Mouse (Mus musculus) testis, adult 2 months (tissue): Measurements from ENCODE around the gene Ilkap. TPM values are rescaled to one million over a fixed set of nuclear protein-coding genes. Genes with fewer than 3 reads are reported as not detected.

Source experiments
- H3K27ac ChIP-seq: fragments of 200-500 bp; 2 replicates; pipeline ENCODE4 v1.5.1; 2012; ENCODE audit warnings: low read depth, low read length; ENCODE audit not compliant: control insufficient read depth, insufficient read depth
- H3K27me3 ChIP-seq: fragments of 200-500 bp; 2 replicates; pipeline ENCODE4 v1.6.1; 2012; ENCODE audit warnings: mild to moderate bottlenecking, low read length, moderate library complexity; ENCODE audit not compliant: control insufficient read depth, insufficient read depth
- H3K36me3 ChIP-seq: fragments of 200-500 bp; 2 replicates; pipeline ENCODE4 v1.6.1; 2012; ENCODE audit warnings: mild to moderate bottlenecking, low read length; ENCODE audit not compliant: control insufficient read depth, insufficient read depth
- H3K4me1 ChIP-seq: fragments of 200-500 bp; 2 replicates; pipeline ENCODE4 v1.6.1; 2012; ENCODE audit warnings: low read length; ENCODE audit not compliant: control insufficient read depth, insufficient read depth
- H3K4me3 ChIP-seq: fragments of 200-500 bp; 2 replicates; pipeline ENCODE4 v1.5.1; 2012; ENCODE audit warnings: low read depth, mild to moderate bottlenecking, low read length, moderate library complexity, mixed read lengths; ENCODE audit not compliant: control insufficient read depth
- CTCF ChIP-seq: fragments of 200-500 bp; IDR thresholded peaks from 2 replicates; pipeline ENCODE4 v1.5.1; 2012; ENCODE audit warnings: low read depth, mild to moderate bottlenecking, inconsistent platforms, low read length, moderate library complexity; ENCODE audit not compliant: control insufficient read depth, insufficient read depth, insufficient replicate concordance
- POLR2A ChIP-seq: fragments of 200-500 bp; IDR thresholded peaks from 2 replicates; pipeline ENCODE4 v1.6.1; 2012; ENCODE audit warnings: low read depth, mild to moderate bottlenecking, inconsistent platforms, low read length, moderate library complexity; ENCODE audit not compliant: control insufficient read depth
- polyA plus RNA-seq: library from polyadenylated mRNA; depleted of rRNA; stranded (reverse); fragments of >200 nt; gene quantifications from 2 replicates; pipeline ENCODE4 v1.2.3, GENCODE M21; 2012

Ilkap gene
- polyA plus RNA-seq, 1 experiment, result 20.2 TPM

DNA sequence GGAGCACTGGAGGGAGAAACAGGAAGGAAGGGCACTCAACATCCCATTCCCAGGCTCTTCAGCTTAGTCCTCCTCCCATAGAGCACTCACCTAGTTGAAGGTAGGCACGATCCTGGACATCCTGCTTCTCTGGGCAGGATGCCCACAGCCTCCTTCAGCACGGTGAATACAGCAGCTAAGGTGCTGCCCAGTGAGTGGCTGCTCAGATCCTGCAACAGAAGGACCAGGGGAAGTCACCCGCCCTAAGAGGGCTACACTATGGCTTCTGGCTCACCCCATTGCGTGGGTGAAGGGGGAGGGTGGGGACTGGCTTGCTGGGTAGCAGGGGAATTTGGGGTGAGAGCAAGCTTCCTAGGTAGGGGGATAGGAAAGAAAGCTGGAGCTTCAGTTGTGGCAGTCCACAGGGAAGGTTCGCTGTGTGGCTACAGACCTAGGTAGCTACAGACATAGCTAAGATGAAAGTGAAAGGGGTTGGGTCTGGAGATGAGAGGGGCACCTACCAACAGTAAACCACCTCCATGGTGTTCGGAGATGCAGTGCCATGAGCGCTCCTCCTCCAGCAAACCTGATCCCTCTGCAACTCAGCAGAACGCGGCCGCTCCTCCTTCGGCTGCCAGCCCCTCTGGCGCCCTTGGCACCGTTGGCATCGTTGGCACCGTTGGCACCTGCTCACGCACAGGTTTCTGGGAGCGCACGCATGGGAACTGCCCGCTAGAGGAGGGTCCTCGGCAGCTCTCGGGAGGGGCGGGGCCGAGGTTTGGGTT, 7.0 kb upstream of the Ilkap start:
- H3K36me3 ChIP-seq, result no peaks in the 10 kb centered on the region
- peaks cover 5% of the 10 kb centered on the region for H3K4me1 ChIP-seq
- H3K27me3 ChIP-seq, result no peaks in the 10 kb centered on the region
- TF ChIP-seq CTCF, result no peak
- peak; percentile 96 for TF ChIP-seq POLR2A
- peak overlapping the region; percentile 88 for H3K4me3 ChIP-seq
- peak overlapping the region; percentile 94 for H3K27ac ChIP-seq

DNA sequence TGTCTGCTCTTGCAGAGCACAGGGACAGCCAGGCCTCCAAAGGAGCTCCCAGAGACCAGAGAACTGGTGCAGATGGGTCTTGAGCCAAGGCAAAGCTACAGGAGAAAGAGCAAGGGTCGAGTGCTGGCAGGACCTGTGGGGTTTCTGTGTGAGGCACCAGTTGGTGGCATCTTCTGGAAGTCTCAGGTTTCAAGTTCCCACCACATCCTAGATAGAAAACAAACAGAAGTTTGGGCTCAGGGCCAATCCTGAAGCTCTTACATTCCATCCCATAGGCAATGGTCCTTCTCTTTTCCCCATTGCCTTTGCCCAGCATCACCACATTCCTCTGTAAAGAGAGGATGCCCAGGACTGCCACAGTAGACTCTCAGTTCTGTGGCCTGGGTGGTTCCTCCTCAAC, 6.4 kb upstream of the Ilkap start:
- peak overlapping the region; percentile 94 for H3K27ac ChIP-seq
- H3K36me3 ChIP-seq, result no peaks in the 10 kb centered on the region
- peak overlapping the region; percentile 88 for H3K4me3 ChIP-seq
- TF ChIP-seq CTCF (no peak), POLR2A (no peak)
- no peaks in the 10 kb centered on the region for H3K27me3 ChIP-seq
- H3K4me1 ChIP-seq, result peaks cover 5% of the 10 kb centered on the region

DNA sequence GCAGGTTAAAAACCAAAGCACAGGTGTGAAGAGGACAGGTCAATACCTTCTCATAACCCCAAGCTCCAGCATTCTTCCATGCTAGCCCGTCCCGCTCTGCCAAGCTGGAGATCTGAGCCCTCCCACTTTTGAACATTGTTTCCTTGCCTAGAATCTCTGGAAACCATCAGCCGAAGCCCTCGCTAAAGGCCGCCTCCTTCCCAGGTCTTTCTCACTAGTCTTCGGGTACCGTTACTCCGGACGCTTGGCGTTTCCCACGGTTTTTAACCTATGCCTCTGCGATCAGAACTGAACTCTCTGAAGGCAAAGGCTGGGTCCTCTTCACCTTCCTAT, 722 bp downstream of the Ilkap start:
- Histone ChIP-seq H3K27ac (peak overlapping the region; percentile 69), H3K4me3 (peak overlapping the region; percentile 81), H3K4me1 (peaks cover 4% of the 10 kb centered on the region), H3K27me3 (no peaks in the 10 kb centered on the region), H3K36me3 (no peaks in the 10 kb centered on the region)
- TF ChIP-seq POLR2A (no peak), CTCF (no peak)

DNA sequence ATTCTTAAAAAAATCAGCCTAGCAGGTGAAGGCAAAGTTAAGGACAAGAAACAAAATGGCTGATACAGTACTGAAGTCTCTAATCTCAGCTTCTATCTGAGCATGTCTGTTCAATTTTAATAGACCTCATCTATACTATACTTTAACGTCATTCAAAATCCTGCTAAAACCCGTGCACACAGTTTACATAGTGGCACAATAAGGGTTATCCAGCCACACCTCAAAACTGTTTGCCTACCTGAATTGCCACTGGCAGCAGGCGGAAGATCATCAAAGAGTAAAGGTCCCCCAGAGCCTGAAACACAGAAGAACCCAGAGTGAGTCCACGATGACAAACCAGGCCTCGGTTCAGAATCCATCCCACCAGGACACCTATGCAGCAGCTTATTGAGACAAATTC, 8.2 kb downstream of the Ilkap start:
- no peaks in the 10 kb centered on the region; the same call in 1 of the 2 replicates for H3K36me3 ChIP-seq
- H3K27ac ChIP-seq, result no peak overlapping the region
- no peaks in the 10 kb centered on the region for H3K4me1 ChIP-seq
- TF ChIP-seq POLR2A (no peak), CTCF (no peak)
- H3K27me3 ChIP-seq, result no peaks in the 10 kb centered on the region
- no peak overlapping the region for H3K4me3 ChIP-seq

DNA sequence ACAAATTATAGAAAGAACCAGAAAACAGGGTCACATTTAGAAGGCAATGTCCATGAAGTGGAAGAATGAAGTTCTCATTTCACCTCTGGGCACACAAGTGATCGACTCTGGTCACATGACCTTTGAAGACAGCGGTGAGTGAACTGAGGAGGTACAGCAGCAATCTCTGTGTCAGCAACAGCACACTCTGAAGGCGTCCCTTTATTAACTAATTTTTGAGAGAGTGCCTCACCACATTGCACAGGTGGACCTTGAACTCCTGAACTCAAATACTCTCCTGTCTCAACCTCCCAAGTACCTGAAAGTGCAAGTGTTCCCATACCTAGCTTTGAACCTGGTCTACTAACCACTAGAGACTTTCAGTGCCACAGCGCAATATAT, 17.5 kb downstream of the Ilkap start:
- H3K4me3 ChIP-seq, result no peak overlapping the region
- TF ChIP-seq POLR2A, result no peak
- no peak for TF ChIP-seq CTCF
- H3K27me3 ChIP-seq, result no peaks in the 10 kb centered on the region
- no peak overlapping the region for H3K27ac ChIP-seq
- H3K4me1 ChIP-seq, result no peaks in the 10 kb centered on the region
- H3K36me3 ChIP-seq, result peaks cover 4% of the 10 kb centered on the region

GRCm38 (mm10) chr1:91380453-91381090, 18.0 kb downstream of the Ilkap start:
- TF ChIP-seq CTCF (no peak; the same call in 1 of the 2 replicates), POLR2A (no peak)
- H3K4me1 ChIP-seq, result no peaks in the 10 kb centered on the region
- H3K27ac ChIP-seq, result no peak overlapping the region
- H3K27me3 ChIP-seq, result no peaks in the 10 kb centered on the region
- H3K4me3 ChIP-seq, result no peak overlapping the region
- H3K36me3 ChIP-seq, result peaks cover 4% of the 10 kb centered on the region

DNA sequence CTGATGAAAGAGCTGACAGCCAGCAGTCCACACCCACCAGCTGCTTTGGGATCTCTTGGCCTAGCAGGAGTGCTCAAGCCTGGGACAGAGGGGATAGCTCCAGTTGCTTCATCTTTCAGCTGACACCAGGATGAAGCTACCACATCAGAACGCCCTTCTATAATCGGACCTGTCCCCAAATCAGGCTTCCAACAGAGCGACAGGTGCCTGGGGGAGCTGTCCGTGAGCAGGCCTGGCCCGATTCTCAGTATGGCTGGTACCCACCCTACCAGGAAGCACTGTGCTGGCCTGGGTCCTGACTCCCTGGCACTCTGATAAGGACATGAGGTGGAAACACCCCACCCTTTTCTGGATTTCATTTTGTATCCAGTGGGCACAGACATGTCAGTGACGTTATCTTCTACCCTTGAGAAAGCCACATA, 25.2 kb downstream of the Ilkap start:
- Histone ChIP-seq H3K36me3 (peaks cover 1% of the 10 kb centered on the region; the same call in 1 of the 2 replicates), H3K27ac (no peak overlapping the region), H3K4me3 (no peak overlapping the region), H3K4me1 (no peaks in the 10 kb centered on the region), H3K27me3 (no peaks in the 10 kb centered on the region)
- TF ChIP-seq CTCF, result no peak
- no peak for TF ChIP-seq POLR2A
